Mouse (Mus musculus) kidney, postnatal 4 days (tissue): ENCODE results near the gene Capza3.

Source experiments
- DNase-seq, 2 experiments: peaks; one replicate each; pipeline ENCODE4 v3.0.0; 2021; ENCODE audit warnings: mixed read lengths in 2 of 2

The Capza3 gene

GRCm38 (mm10) chr6:140040952-140041351 lies at the start of gene Capza3:
Capza3 (plus strand) TSS chr6:140041252.
- no peak for DNase-seq

- DNase-seq: no peak
These were observed 35.9 kb upstream of the Capza3 start for GRCm38 (mm10) chr6:140005181-140005580.

- no peak for DNase-seq
These were observed 16.6 kb upstream of the Capza3 start for GRCm38 (mm10) chr6:140024404-140024803.

- no peak for DNase-seq
These were observed 305 bp downstream of the Capza3 start, which contains the start of gene Plcz1 for GRCm38 (mm10) chr6:140041357-140041756. Plcz1 (minus strand) TSS chr6:140041457.

GRCm38 (mm10) chr6:140051476-140051875 lies 10.4 kb downstream of the Capza3 start:
- peak; percentile 46 to 70 for DNase-seq

GRCm38 (mm10) chr6:140054271-140054928 lies 13.3 kb downstream of the Capza3 start:
- no peak for DNase-seq

- DNase-seq: no peak
These were observed 28.1 kb downstream of the Capza3 start for GRCm38 (mm10) chr6:140069177-140069576.

- no peak for DNase-seq
These were observed 39.9 kb downstream of the Capza3 start for GRCm38 (mm10) chr6:140080933-140081332.

GRCm38 (mm10) chr6:140081739-140082138 lies 40.7 kb downstream of the Capza3 start:
- DNase-seq: no peak

- no peak for DNase-seq
These were observed 48.8 kb downstream of the Capza3 start for GRCm38 (mm10) chr6:140089855-140090254.
